Mouse (Mus musculus): ENCODE results near the gene Pla2g6. TPM values are rescaled to one million over a fixed set of nuclear protein-coding genes. Genes with fewer than 3 reads are reported as not detected.

The Pla2g6 gene
- total RNA-seq, 2 experiments from 2014 or later = 8.1 to 8.7 TPM

- DNase-seq = no peak
- intact Hi-C loops (cut with DNase I) = loop anchor here (5.0 kb wide), 1 partner anchor 41 kb away; no protein-coding TSS in a partner anchor
Measured at GRCm38 (mm10) chr15:79283371-79283770, 44.8 kb downstream of the Pla2g6 start.

GRCm38 (mm10) chr15:79282434-79282833 is 45.8 kb downstream of the Pla2g6 start:
- intact Hi-C loops (cut with DNase I) = loop anchor here (5.0 kb wide), 1 partner anchor 40 kb away; no protein-coding TSS in a partner anchor
- no peak for DNase-seq

- intact Hi-C loops (cut with DNase I) = loop anchor here (5.0 kb wide), 1 partner anchor 39 kb away; no protein-coding TSS in a partner anchor
Measured at GRCm38 (mm10) chr15:79281389-79281788, 46.8 kb downstream of the Pla2g6 start.

GRCm38 (mm10) chr15:79280850-79281249 is 47.3 kb downstream of the Pla2g6 start:
- intact Hi-C loops (cut with DNase I) = loop anchor here (5.0 kb wide), 1 partner anchor 39 kb away; no protein-coding TSS in a partner anchor
- DNase-seq = no peak

More at GRCm38 (mm10) chr15:79281389-79281788, 46.8 kb downstream of the Pla2g6 start:
- no peak for DNase-seq

- peak in 1 of 2 experiments; percentile 20 for DNase-seq
- intact Hi-C loops (cut with DNase I) = loop anchor here (5.0 kb wide), 1 partner anchor 38 kb away; no protein-coding TSS in a partner anchor
Measured at GRCm38 (mm10) chr15:79280209-79280608, 48.0 kb downstream of the Pla2g6 start.

GRCm38 (mm10) chr15:79277728-79278127 is 50.5 kb downstream of the Pla2g6 start:
- DNase-seq = no peak
- intact Hi-C loops (cut with DNase I) = no loop called here

- intact Hi-C loops (cut with DNase I) = no loop called here
- no peak for DNase-seq
Measured at GRCm38 (mm10) chr15:79273020-79273419, 55.2 kb downstream of the Pla2g6 start.

GRCm38 (mm10) chr15:79271124-79271746 is 57.0 kb downstream of the Pla2g6 start:
- peak; percentile 33 to 51 for DNase-seq
- intact Hi-C loops (cut with DNase I) = no loop called here

GRCm38 (mm10) chr15:79270317-79271123 is 57.7 kb downstream of the Pla2g6 start:
- intact Hi-C loops (cut with DNase I) = no loop called here
- DNase-seq = peak; percentile 76 to 77

GRCm38 (mm10) chr15:79268521-79268920 is 59.7 kb downstream of the Pla2g6 start:
- DNase-seq = no peak
- intact Hi-C loops (cut with DNase I) = no loop called here

GRCm38 (mm10) chr15:79265384-79265783 is 62.8 kb downstream of the Pla2g6 start:
- no peak for DNase-seq
- intact Hi-C loops (cut with DNase I) = no loop called here

- no peak for DNase-seq
- intact Hi-C loops (cut with DNase I) = no loop called here
Measured at GRCm38 (mm10) chr15:79263726-79264125, 64.5 kb downstream of the Pla2g6 start.

- DNase-seq = no peak
- intact Hi-C loops (cut with DNase I) = no loop called here
Measured at GRCm38 (mm10) chr15:79262786-79263309, 65.3 kb downstream of the Pla2g6 start.

- DNase-seq = no peak
- intact Hi-C loops (cut with DNase I) = no loop called here
Measured at GRCm38 (mm10) chr15:79262375-79262774, 65.8 kb downstream of the Pla2g6 start.

- intact Hi-C loops (cut with DNase I) = no loop called here
- no peak for DNase-seq
Measured at GRCm38 (mm10) chr15:79261757-79262156, 66.4 kb downstream of the Pla2g6 start.

- intact Hi-C loops (cut with DNase I) = no loop called here
- DNase-seq = peak in 1 of 2 experiments; percentile 45
Measured at GRCm38 (mm10) chr15:79261095-79261725, 67.0 kb downstream of the Pla2g6 start.

GRCm38 (mm10) chr15:79258521-79258920 is 69.7 kb downstream of the Pla2g6 start:
- no peak for DNase-seq
- intact Hi-C loops (cut with DNase I) = no loop called here

- intact Hi-C loops (cut with DNase I) = no loop called here
- no peak for DNase-seq
Measured at GRCm38 (mm10) chr15:79254661-79255060, 73.5 kb downstream of the Pla2g6 start, which contains the start of gene Slc16a8. Gene Slc16a8 (minus strand): TSS chr15:79254761.

- intact Hi-C loops (cut with DNase I) = no loop called here
Measured at GRCm38 (mm10) chr15:79252580-79252979, 75.6 kb downstream of the Pla2g6 start.

GRCm38 (mm10) chr15:79251781-79252491 is 76.3 kb downstream of the Pla2g6 start:
- no peak for DNase-seq
- intact Hi-C loops (cut with DNase I) = no loop called here

More at GRCm38 (mm10) chr15:79252580-79252979, 75.6 kb downstream of the Pla2g6 start:
- DNase-seq = no peak
